Mouse (Mus musculus): ENCODE measurements around the gene Mdm2.

DNA sequence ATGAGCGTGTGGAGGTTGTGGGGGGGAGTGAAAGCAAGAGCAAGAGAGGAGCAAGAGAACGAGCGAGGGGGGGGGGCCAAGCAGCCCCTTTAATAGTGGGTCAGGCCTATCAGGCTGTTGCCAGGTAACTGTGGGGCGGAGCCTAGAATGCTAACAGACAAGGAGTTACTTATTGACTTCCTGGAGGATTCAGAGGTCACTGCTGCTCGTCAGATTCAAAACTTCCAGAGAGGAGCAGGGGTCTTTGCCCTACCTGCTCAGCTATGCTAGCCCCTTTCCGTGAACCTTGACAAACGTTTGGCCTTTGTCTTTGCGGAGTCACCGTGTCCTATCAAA lies 46.7 kb downstream of the Mdm2 start:
- TF ChIP-seq CTCF (IDR thresholded peaks at IDR 0.05; ENCODE audit: extremely low read depth, insufficient read length, insufficient replicate concordance, low read depth, low read length) (no peak), POLR2A (IDR thresholded peaks at IDR 0.05; ENCODE audit: low read depth, low read length) (no peak)
